Mouse (Mus musculus) hindbrain, embryonic 16.5 days (tissue): ENCODE results near the gene Hirip3. TPM values are rescaled to one million over a fixed set of nuclear protein-coding genes. Genes with fewer than 3 reads are reported as not detected.

ENCODE experiments used
- ATAC-seq: fragments of 200-750 bp; cut with Nextera tagmentation; 2 replicates; pipeline ENCODE4 v1.8.0; 2017; ENCODE audit warnings: moderate TSS enrichment, moderate library complexity
- H3K27ac ChIP-seq: fragments of 300-500 bp; sonication (generic); 2 replicates; pipeline ENCODE4 v1.5.1; 2014; ENCODE audit warnings: low read depth, mild to moderate bottlenecking, control low read depth, low read length, moderate library complexity
- H3K27me3 ChIP-seq: fragments of 300-500 bp; sonication (generic); replicated peaks from 2 replicates; pipeline ENCODE4 v1.6.1; 2014; ENCODE audit warnings: low read length; ENCODE audit not compliant: control insufficient read depth, insufficient read depth
- H3K36me3 ChIP-seq: fragments of 300-500 bp; sonication (generic); 2 replicates; pipeline ENCODE4 v1.6.1; 2014; ENCODE audit warnings: mild to moderate bottlenecking, low read length, moderate library complexity, mixed read lengths; ENCODE audit not compliant: control insufficient read depth, insufficient read depth
- H3K4me1 ChIP-seq: fragments of 300-500 bp; sonication (generic); 2 replicates; pipeline ENCODE4 v1.6.1; 2014; ENCODE audit warnings: low read depth, low read length; ENCODE audit not compliant: control insufficient read depth, insufficient read depth
- H3K4me2 ChIP-seq: fragments of 300-500 bp; sonication (generic); 2 replicates; pipeline ENCODE4 v1.6.1; 2014; ENCODE audit warnings: mild to moderate bottlenecking, low read length, control low read depth, moderate library complexity
- H3K4me3 ChIP-seq: fragments of 300-500 bp; sonication (generic); 2 replicates; pipeline ENCODE4 v1.5.1; 2014; ENCODE audit warnings: mild to moderate bottlenecking, low read length, control low read depth, moderate library complexity
- H3K9ac ChIP-seq: fragments of 300-500 bp; sonication (generic); 2 replicates; pipeline ENCODE4 v1.6.1; 2014; ENCODE audit warnings: low read depth, mild to moderate bottlenecking, control low read depth, low read length, moderate library complexity
- H3K9me3 ChIP-seq: fragments of 300-500 bp; sonication (generic); 2 replicates; pipeline ENCODE4 v1.6.1; 2014; ENCODE audit warnings: mild to moderate bottlenecking, low read length, moderate library complexity; ENCODE audit not compliant: control insufficient read depth
- WGBS: fragments of 180-500 bp; shearing (Covaris S2); extraction: QIAGEN DNeasy Blood & Tissue Kit; methylation state at CpG from one replicate; pipeline ENCODE4 v1.1.7; 2014; 5-methylcytosine and 5-hydroxymethylcytosine counted together
- polyA plus RNA-seq: library from polyadenylated mRNA; unstranded; fragments of >200 nt; fragmentation: Nextera tagmentation; extraction: Ambion mirVana; gene quantifications from 2 replicates; pipeline ENCODE4 v1.2.1, GENCODE M21; 2015

Hirip3 gene
- polyA plus RNA-seq, 1 experiment from 2014 or later: 21.1 TPM

GRCm38 (mm10) chr7:126862147-126862784, 494 bp downstream of the Hirip3 start, which contains the start of gene Ino80e:
Gene Ino80e (minus strand): TSS chr7:126862377.
- Histone ChIP-seq H3K9ac (peak within 1 kb of the TSS; percentile 68), H3K9me3 (no peaks in the 10 kb centered on the region), H3K4me2 (peak within 1 kb of the TSS; percentile 83), H3K4me1 (peaks cover 22% of the 10 kb centered on the region), H3K36me3 (peaks cover 23% of the 10 kb centered on the region), H3K27ac (peak within 1 kb of the TSS; percentile 81), H3K4me3 (peak within 1 kb of the TSS; percentile 57), H3K27me3 (no peaks in the 10 kb centered on the region)
- peak; percentile 74 for ATAC-seq
- WGBS: 0% methylated on average over 41 of the region's 41 CpGs

GRCm38 (mm10) chr7:126863791-126864190, 2.0 kb downstream of the Hirip3 start:
- Histone ChIP-seq H3K36me3 (peaks cover 29% of the 10 kb centered on the region), H3K27me3 (no peaks in the 10 kb centered on the region), H3K4me2 (peak overlapping the region; percentile 83), H3K9ac (peak overlapping the region; percentile 68), H3K27ac (no peak overlapping the region), H3K4me1 (peaks cover 22% of the 10 kb centered on the region), H3K9me3 (no peaks in the 10 kb centered on the region), H3K4me3 (peak overlapping the region; percentile 57; the same call in 1 of the 2 replicates)
- 62% methylated on average over 6 of the region's 6 CpGs for WGBS
- ATAC-seq: no peak

- no peak for ATAC-seq
- 90% methylated on average over 2 of the region's 2 CpGs for WGBS
- Histone ChIP-seq H3K4me1 (peaks cover 14% of the 10 kb centered on the region), H3K4me3 (no peak overlapping the region), H3K9ac (no peak overlapping the region), H3K36me3 (peaks cover 57% of the 10 kb centered on the region), H3K4me2 (no peak overlapping the region), H3K9me3 (no peaks in the 10 kb centered on the region), H3K27me3 (no peaks in the 10 kb centered on the region), H3K27ac (no peak overlapping the region)
Observed at GRCm38 (mm10) chr7:126867534-126867933, 5.8 kb downstream of the Hirip3 start.

- Histone ChIP-seq H3K9ac (no peak overlapping the region), H3K36me3 (peaks cover 62% of the 10 kb centered on the region), H3K9me3 (no peaks in the 10 kb centered on the region), H3K4me3 (no peak overlapping the region), H3K4me1 (peaks cover 10% of the 10 kb centered on the region), H3K4me2 (no peak overlapping the region), H3K27ac (no peak overlapping the region), H3K27me3 (no peaks in the 10 kb centered on the region)
- ATAC-seq: no peak
- 85% methylated on average over 12 of the region's 12 CpGs for WGBS
Observed at GRCm38 (mm10) chr7:126868003-126868402, 6.2 kb downstream of the Hirip3 start.

- H3K9ac ChIP-seq: no peak overlapping the region; the same call in 1 of the 2 replicates
- 91% methylated on average over 23 of the region's 23 CpGs for WGBS
Observed at GRCm38 (mm10) chr7:126869780-126870519, 8.2 kb downstream of the Hirip3 start.

GRCm38 (mm10) chr7:126870520-126870891, 8.7 kb downstream of the Hirip3 start:
- Histone ChIP-seq H3K27ac (no peak overlapping the region), H3K27me3 (no peaks in the 10 kb centered on the region), H3K4me3 (no peak overlapping the region), H3K4me2 (no peak overlapping the region), H3K9ac (no peak overlapping the region; the same call in 1 of the 2 replicates), H3K36me3 (peaks cover 75% of the 10 kb centered on the region), H3K4me1 (no peaks in the 10 kb centered on the region), H3K9me3 (no peaks in the 10 kb centered on the region)
- WGBS: 93% methylated on average over 2 of the region's 2 CpGs
- no peak for ATAC-seq

More at GRCm38 (mm10) chr7:126869780-126870519, 8.2 kb downstream of the Hirip3 start:
- H3K36me3 ChIP-seq: peaks cover 73% of the 10 kb centered on the region
- no peak overlapping the region for H3K4me3 ChIP-seq
- ATAC-seq: no peak
- no peak overlapping the region for H3K4me2 ChIP-seq
- no peaks in the 10 kb centered on the region for H3K4me1 ChIP-seq
- H3K9me3 ChIP-seq: no peaks in the 10 kb centered on the region
- no peaks in the 10 kb centered on the region for H3K27me3 ChIP-seq
- H3K27ac ChIP-seq: no peak overlapping the region

- Histone ChIP-seq H3K4me3 (no peak overlapping the region), H3K4me1 (peaks cover 17% of the 10 kb centered on the region), H3K4me2 (no peak overlapping the region), H3K9ac (no peak overlapping the region), H3K27me3 (no peaks in the 10 kb centered on the region), H3K27ac (no peak overlapping the region), H3K9me3 (no peaks in the 10 kb centered on the region), H3K36me3 (peaks cover 64% of the 10 kb centered on the region)
- no peak for ATAC-seq
- WGBS: 97% methylated on average over 1 of the region's 1 CpGs
Observed at GRCm38 (mm10) chr7:126877239-126877638, 15.5 kb downstream of the Hirip3 start.

GRCm38 (mm10) chr7:126881040-126881439, 19.3 kb downstream of the Hirip3 start:
- Histone ChIP-seq H3K27ac (peak overlapping the region; percentile 2; the same call in 1 of the 2 replicates), H3K9ac (no peak overlapping the region), H3K27me3 (no peaks in the 10 kb centered on the region), H3K4me2 (peak overlapping the region; percentile 84), H3K4me3 (no peak overlapping the region), H3K9me3 (no peaks in the 10 kb centered on the region), H3K36me3 (peaks cover 30% of the 10 kb centered on the region), H3K4me1 (peaks cover 28% of the 10 kb centered on the region)
- WGBS: 82% methylated on average over 6 of the region's 6 CpGs
- ATAC-seq: no peak

GRCm38 (mm10) chr7:126883731-126884181, 22.0 kb downstream of the Hirip3 start:
- ATAC-seq: no peak
- Histone ChIP-seq H3K27ac (peak overlapping the region; percentile 95), H3K4me1 (peaks cover 28% of the 10 kb centered on the region), H3K4me3 (peak overlapping the region; percentile 85), H3K9ac (peak overlapping the region; percentile 95), H3K27me3 (no peaks in the 10 kb centered on the region), H3K9me3 (no peaks in the 10 kb centered on the region), H3K36me3 (peaks cover 15% of the 10 kb centered on the region; the same call in 1 of the 2 replicates), H3K4me2 (peak overlapping the region; percentile 84)
- 0% methylated on average over 15 of the region's 15 CpGs for whole genome bisulfite sequencing
